Mouse (Mus musculus) thymus, postnatal 25 days (tissue): ENCODE measurements around the gene Armc9.

ENCODE experiments used
- DNase-seq: peaks from one replicate; pipeline ENCODE4 v3.0.0; 2022

Gene Armc9

GRCm38 (mm10) chr1:86229184-86229829 lies 74.7 kb downstream of the Armc9 start:
- DNase-seq, result no peak

GRCm38 (mm10) chr1:86232631-86233030 lies 78.1 kb downstream of the Armc9 start:
- no peak for DNase-seq

GRCm38 (mm10) chr1:86233808-86234207 lies 79.2 kb downstream of the Armc9 start:
- no peak for DNase-seq

- DNase-seq, result no peak
These were observed 80.5 kb downstream of the Armc9 start for GRCm38 (mm10) chr1:86235118-86235517.

GRCm38 (mm10) chr1:86236442-86236841 lies 81.9 kb downstream of the Armc9 start:
- DNase-seq, result no peak

DNA sequence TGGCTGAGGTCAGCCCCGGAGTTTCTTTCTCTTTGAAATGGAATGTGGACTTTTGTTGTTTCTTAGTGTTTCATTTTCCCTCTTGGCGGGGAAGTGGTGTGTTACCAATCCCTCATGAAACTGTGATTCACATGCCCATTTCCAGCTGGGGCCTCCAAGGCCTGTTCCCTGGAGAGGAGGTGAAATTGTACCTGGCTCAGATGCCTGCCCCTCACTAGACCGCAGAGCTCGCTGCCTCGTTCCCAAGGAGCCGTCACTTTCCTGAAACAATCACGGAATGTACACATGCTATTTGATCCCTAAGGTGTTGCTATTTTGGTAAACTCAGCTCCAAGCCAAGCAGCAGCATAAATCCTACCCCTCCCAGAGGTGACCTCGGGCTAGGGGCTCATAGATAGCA lies 84.4 kb downstream of the Armc9 start:
- no peak for DNase-seq

GRCm38 (mm10) chr1:86239871-86240270 lies 85.3 kb downstream of the Armc9 start:
- no peak for DNase-seq

- no peak for DNase-seq
These were observed 86.4 kb downstream of the Armc9 start for GRCm38 (mm10) chr1:86240959-86241358.

DNA sequence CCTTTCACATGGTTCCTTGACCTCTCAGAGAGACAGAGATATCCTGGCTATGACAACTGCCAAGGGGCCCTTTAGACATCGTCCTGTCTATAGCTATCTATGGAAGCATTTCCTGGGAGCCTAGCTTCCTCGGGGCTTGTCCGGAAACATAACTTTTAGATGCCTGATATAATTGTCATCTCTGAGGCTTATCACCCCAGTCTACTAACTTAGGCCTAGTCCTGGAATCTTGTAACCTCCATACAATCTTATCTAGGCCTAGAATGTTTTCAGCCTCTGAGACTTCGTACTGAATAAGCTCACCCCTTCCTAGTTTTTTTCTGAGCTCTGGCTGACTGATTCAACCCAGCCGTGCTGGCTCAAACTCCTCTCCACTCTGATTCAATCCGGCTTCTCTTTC lies 88.9 kb downstream of the Armc9 start:
- DNase-seq, result no peak

- DNase-seq, result no peak
These were observed 90.9 kb downstream of the Armc9 start for GRCm38 (mm10) chr1:86245301-86246085.

- no peak for DNase-seq
These were observed 98.8 kb downstream of the Armc9 start for GRCm38 (mm10) chr1:86253410-86253809.

DNA sequence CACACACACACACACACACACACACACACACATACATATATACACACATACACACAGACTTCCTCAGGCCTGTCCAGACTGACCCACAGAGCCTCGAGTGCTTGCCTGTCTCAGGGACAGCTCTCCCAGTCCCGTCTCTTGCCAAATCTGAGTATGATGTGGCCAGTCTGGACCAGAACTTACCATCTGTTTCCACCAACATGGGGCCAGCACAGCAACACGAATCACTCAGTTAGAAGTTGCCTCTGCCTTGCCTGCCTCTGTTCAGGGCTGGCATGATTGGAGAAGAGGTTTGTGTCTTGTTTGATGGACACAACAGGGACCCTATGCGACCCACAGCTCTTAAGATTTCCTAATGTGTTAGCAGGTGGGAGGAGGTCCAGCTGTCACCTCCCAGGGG lies 101.7 kb downstream of the Armc9 start:
- no peak for DNase-seq

GRCm38 (mm10) chr1:86257228-86257627 lies 102.6 kb downstream of the Armc9 start:
- no peak for DNase-seq

- DNase-seq, result no peak
These were observed 103.7 kb downstream of the Armc9 start for GRCm38 (mm10) chr1:86258171-86258824.

GRCm38 (mm10) chr1:86263564-86264339 lies 109.2 kb downstream of the Armc9 start:
- DNase-seq, result no peak

- peak; percentile 44 for DNase-seq
These were observed 110.5 kb downstream of the Armc9 start for GRCm38 (mm10) chr1:86265060-86265459.

- no peak for DNase-seq
These were observed 114.1 kb downstream of the Armc9 start for GRCm38 (mm10) chr1:86268492-86269189.

GRCm38 (mm10) chr1:86269190-86269508 lies 114.6 kb downstream of the Armc9 start:
- no peak for DNase-seq

DNA sequence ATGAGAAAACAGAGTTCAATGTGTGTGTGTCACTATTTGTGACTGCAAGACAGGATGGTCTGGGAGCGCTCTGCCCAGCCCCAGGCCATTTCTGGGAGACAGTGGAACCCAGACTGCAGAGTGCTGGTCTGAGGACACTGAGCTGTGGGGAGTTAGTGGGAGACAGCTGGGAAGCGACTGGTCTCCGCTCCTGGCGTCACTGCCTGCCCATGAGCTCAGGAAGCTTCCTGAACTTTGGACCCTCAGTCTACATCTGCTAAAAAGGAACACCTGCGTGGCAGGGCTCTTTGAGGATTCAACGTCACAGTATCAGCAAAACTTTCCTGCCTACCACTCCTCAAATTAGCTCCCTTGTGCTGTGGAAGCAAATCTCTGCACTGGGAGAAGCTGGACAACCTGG lies 117.1 kb downstream of the Armc9 start:
- no peak for DNase-seq

DNA sequence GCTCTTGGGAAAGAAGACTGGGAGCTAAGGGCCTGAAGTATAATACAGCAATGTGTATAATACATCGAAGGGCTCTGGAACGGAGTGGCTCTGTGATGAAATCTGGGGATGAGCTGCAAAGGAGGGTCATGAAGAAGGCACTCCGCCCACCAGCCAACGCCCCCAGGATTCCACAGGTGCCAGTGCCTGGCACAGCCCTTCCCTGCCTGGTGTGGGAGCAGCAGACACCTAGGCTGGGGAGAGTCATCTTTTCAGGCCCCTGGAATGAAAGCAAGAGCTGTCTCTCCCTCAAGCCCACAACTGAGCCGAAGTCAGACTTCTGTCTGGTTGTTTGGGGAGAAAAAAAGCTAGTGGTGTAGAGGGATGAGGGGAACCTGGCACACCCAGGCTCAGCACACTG lies 122.5 kb downstream of the Armc9 start:
- no peak for DNase-seq

GRCm38 (mm10) chr1:86281781-86282536 lies 127.4 kb downstream of the Armc9 start:
- no peak for DNase-seq

GRCm38 (mm10) chr1:86284101-86284500 lies 129.5 kb downstream of the Armc9 start:
- no peak for DNase-seq
